Mouse (Mus musculus) brain, adult 2 months (tissue): ENCODE measurements at regions not wholly inside any gene's neighbourhood (a gene's known extent, or its start where the extent isn't known, plus 50 kb on each side); places are given as distances from the start of the nearest gene placed in this dataset.
"Not testable (repeated sequence)": the region's sequence is repeated elsewhere in the genome, so short reads cannot be mapped to it uniquely, and the experiment has no call there.

Experiments
- DNase-seq: peaks from one replicate; pipeline ENCODE4 v3.0.0; 2011; ENCODE audit warnings: low read depth, low spot score

GRCm38 (mm10) chr2:42794776-42795175, 141.4 kb upstream of the Lrp1b start:
- DNase-seq = peak; percentile 66

GRCm38 (mm10) chr2:42784065-42784464, 130.6 kb upstream of the Lrp1b start:
- DNase-seq = peak; percentile 39

- DNase-seq = not testable (repeated sequence)
Measured at GRCm38 (mm10) chr2:42740513-42740912, 87.1 kb upstream of the Lrp1b start.
